Mouse (Mus musculus) c-Kit-positive CD71-positive TER-119-positive erythroid progenitor cells, embryonic 14.5 days (primary cell): Measurements from ENCODE around the gene Prkaca.

Experiments used
- DNase-seq: peaks from one replicate; pipeline ENCODE4 v3.0.0-alpha.2; 2013; ENCODE audit warnings: low spot score

The Prkaca gene

GRCm38 (mm10) chr8:83972150-83973120 is at the start of gene Prkaca:
Gene Prkaca, plus strand, starts transcription at chr8:83972993.
- peak; percentile 97 for DNase-seq

DNA sequence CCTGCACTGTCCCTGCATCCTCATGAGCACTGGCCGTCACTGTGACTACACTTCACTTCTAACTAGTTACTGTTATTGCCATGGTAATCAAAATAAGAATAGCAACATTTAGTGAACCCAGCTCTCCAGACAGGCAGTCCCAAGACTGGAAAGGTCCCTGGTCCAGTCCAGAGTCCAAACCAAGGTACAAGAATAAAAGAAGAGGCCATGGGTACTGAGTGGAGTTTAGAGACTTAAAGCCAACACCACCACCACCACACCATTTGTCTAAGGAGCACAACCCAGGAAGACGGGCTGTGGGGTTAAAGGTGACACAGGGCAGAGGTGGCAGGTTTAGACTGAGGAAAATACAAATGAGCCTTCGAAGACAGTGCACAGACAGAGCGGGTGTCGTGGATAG is 48.2 kb upstream of the Prkaca start:
- no peak for DNase-seq

DNA sequence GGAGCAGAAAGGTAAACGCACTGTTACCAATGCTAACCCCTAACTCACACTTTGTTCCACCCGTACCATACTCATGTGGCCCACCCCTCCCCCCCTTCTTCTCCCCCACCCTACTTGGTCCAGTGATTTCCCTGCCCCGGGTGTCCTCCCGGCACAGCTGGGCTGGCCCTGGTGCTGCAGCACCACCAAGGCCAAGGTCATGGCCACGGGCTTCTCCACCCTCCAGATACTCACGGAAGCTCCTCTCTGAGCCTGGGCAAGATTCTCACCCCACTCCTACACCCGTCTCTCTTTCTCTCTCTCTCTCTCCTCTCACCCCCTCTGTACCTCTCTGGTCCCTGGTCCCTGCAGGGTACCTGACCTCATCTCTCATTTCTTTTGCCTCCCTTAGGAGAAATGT is 46.5 kb upstream of the Prkaca start:
- no peak for DNase-seq

DNA sequence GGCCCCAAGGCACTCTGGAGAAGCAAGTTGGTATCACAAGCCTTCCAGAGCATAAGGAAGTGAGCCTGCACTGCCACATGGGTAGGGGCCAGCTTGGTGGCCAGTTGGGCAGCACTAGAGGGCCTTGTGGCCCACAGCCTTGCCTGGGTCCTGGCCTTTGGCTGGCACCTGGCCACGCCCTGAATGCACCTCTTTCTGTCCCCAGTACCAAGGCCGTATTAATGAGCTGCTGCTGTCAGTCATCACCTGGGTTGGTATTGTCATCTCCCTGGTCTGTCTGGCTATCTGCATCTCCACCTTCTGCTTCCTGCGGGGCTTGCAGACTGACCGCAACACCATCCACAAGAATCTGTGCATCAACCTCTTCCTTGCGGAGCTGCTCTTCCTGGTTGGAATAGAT is 38.6 kb upstream of the Prkaca start:
- DNase-seq: no peak

GRCm38 (mm10) chr8:83934994-83935393 is 37.8 kb upstream of the Prkaca start:
- no peak for DNase-seq

DNA sequence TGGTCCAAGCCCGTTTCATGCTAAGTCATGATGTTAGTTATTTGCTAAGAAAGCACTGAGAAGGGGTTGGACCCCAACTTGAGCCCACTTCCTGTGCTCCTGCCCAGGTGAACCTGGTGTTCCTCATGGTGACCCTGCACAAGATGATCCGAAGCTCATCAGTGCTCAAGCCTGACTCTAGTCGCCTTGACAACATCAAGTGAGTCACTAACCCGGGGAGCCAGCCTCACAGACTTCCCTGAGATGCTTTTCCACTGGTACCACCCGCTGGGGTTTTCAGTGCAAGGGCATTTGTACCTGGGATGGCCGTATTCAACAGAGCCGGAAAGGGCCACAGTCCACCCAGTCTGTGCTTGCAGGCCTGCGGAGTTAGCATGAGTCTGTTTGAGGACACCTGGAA is 37.4 kb upstream of the Prkaca start:
- no peak for DNase-seq

DNA sequence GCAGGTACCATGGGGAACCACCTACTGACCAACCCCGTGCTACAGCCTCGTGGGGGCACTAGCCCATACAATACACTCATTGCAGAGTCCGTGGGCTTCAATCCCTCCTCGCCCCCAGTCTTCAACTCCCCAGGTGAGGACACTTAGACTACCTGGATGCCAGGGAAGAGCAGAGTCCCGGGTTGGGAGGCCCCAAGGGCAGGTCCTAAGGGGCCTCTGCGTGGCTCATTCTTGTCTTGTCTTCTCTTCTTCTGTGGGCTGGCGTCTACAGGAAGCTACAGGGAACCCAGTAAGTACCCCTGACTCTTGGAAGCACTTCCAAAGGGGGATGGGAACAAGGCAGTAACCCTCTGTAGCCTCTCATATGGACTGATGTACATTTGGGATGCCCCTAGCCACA is 35.1 kb upstream of the Prkaca start:
- DNase-seq: no peak

- no peak for DNase-seq
These were observed 34.5 kb upstream of the Prkaca start for GRCm38 (mm10) chr8:83938330-83938729.

GRCm38 (mm10) chr8:83941066-83941677 is 31.6 kb upstream of the Prkaca start:
- no peak for DNase-seq

DNA sequence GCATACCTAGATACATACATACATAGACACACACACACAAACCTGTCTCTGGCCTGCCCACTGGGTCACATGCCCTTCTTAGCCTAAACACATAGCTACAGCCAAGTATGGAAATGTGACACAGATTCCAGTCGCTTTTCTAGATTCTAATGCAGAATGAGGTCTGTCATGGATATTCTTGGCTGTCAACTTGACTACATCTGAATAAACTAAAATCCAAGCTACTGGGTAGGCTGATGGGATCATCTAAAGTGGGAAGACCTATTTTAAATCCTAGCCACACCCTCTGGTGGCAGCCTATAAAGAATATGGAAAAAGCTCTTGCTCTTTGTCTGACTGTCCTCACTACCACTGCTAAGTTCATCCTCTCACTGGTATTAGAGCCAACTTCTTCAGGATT is 30.3 kb upstream of the Prkaca start:
- DNase-seq: no peak

DNA sequence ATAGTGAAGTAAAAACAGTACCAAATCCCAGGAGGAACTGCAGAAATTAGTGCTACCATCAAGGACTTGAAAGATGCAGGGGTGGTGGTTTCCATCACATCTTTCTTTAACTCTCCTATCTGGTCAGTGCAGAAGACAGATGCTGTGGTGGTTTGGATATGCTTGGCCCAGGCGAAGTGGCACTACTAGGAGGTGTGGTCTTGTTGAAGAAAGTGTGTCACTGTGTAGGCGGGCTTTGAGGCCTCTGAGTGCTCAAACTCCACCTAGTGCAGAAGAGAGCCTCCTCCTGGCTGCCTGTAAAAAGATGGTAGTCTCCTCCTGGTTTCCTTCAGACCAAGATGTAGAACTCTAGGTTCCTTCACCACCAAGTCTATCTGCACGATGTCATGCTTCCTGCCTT is 27.3 kb upstream of the Prkaca start:
- no peak for DNase-seq

DNA sequence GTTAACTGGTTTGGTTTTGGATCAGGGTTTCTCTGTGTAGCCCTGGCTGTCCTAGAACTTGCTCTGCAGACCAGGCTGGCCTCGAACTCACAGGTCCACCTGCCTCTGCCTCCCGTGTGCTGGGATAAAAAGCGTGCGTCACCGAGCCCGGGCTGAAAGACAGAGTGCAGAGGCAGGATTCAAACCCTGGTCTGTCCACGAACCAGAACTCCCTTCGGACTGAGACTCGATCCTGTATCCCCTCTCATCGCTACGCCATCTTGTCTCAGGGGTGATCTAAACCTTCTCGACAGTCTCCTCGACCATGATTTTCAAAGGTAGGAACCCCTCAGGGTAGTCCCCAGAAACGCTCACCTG is 18.1 kb upstream of the Prkaca start:
- no peak for DNase-seq

GRCm38 (mm10) chr8:83955106-83955957 is 17.5 kb upstream of the Prkaca start, which contains the start of the genes Gm10644 and Asf1b:
Gene Gm10644, minus strand, starts transcription at chr8:83955205.
Gene Asf1b, plus strand, starts transcription at chr8:83955507.
- peak; percentile 100 for DNase-seq

GRCm38 (mm10) chr8:83955958-83956218 is 16.9 kb upstream of the Prkaca start:
- DNase-seq: no peak

DNA sequence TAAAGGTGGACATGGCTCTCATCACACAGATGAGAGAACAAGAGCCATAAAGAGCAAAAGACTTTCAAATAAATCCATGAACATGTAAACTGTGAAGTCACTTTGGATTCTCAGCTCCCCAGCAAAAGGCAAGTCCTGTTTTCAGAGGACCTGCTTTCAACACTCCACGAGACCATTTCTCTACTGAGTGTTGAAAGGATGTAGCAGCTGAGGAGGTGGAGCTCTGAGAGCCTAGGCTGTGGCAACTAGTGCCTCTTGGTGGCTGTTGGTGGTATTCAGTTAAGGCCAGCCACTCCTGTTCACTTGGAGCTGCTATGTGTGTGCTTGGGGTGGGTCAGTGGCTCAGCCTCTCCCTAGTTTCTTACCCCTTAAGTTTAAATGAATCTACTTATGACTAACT is 16.0 kb upstream of the Prkaca start:
- DNase-seq: peak; percentile 50

- no peak for DNase-seq
These were observed 8.6 kb upstream of the Prkaca start for GRCm38 (mm10) chr8:83964015-83964765.

- DNase-seq: no peak
These were observed 5.1 kb upstream of the Prkaca start for GRCm38 (mm10) chr8:83967701-83968100.

GRCm38 (mm10) chr8:83971121-83971520 is 1.7 kb upstream of the Prkaca start:
- DNase-seq: no peak

DNA sequence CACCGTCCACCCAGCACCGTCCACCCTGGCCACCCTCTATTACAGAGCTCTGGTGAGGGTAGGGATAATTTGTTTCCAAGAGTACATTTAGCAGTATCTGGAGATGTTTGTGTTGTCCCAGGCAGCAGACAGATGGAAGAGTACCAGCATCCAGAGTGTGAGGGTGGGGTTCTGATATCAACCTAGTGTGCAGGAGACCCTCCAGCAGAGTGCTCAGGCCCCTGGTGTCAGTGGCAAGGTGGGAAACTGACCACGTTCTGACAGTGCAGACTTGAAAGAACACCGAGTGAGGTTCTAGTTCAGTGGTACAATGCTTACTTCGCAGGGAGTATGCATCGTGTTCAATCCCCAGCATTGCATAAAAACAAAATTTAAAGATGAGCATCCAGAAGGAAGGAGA is 1.1 kb upstream of the Prkaca start:
- no peak for DNase-seq

DNA sequence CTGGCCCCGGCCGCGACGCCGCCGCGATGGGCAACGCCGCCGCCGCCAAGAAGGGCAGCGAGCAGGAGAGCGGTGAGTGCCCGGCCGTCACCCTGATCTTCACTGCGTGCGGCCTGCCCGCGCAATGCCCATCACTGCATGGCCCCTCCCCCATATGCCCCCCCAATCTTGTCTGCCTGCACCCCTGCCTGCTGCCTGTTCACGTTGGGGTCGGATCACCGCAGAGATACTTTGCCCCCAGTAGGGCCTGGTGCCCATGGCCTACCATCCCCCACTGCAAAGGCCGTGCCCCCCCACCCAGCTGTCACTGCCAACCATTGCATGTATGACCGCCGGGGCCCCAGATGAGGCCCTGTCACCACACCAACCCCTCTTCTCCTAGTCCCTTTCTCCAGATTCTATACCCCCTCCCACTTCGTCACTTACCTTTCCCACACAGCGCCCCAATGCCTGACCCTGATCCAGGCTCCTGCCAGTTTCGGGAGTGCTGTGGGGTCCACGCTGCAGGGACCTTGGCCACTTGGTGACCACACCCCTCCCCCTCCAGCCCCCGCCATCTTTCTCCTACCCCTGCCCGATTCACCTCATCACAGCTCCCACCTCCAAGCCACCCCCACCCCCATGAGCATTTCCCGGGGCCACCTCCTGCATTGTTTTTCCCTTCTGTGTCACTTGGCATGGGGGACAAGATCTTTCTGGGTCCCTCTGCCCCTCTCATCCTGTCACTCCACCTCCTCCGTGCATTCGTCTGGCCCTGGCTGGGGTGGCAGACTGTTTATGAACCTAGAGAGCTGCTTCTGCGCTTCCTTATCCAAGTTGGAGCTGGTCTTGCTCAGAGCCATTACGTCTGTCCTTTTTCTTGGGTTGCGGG is 603 bp downstream of the Prkaca start:
- DNase-seq: no peak

DNA sequence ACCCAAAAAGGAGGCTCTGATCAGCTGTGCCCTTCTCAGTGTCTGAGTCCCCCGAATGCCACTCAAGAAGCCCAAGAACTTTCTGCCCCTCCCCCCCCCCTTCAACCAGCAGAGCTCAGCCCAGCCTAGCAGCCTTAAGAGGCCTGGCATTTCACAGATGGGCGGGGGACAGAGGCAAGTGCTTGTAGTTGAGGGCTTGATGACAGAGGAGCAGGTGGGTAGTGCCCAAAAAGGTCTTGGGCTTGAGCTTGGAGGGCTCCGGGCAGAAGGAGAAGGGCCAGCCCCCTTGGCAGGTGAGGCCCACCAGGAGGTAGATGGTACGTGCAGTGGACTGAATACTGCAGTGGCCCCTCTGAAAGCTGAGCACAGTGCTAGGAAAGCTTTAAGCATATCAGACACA is 1.7 kb downstream of the Prkaca start:
- DNase-seq: no peak
